Mouse (Mus musculus): ENCODE measurements around the gene 9230112D13Rik. TPM values are rescaled to one million over a fixed set of nuclear protein-coding genes. Genes with fewer than 3 reads are reported as not detected.

9230112D13Rik gene
- polyA plus RNA-seq, 1 experiment = not detected

GRCm38 (mm10) chr14:34562393-34562792 is 39.8 kb upstream of the 9230112D13Rik start:
- no peak overlapping the region for H3K4me3 ChIP-seq (replicated peaks; ENCODE audit: extremely low read depth, low read depth, low read length)
- WGBS = 18% methylated on average over 2 of the region's 2 CpGs
- DNase-seq = no peak
- H3K4me1 ChIP-seq (ENCODE audit: control insufficient read depth, insufficient read depth, low read length) = no peaks in the 10 kb centered on the region
- TF ChIP-seq CTCF (IDR thresholded peaks at IDR 0.05; ENCODE audit: insufficient read depth, low read length) (no peak), POLR2A (IDR thresholded peaks at IDR 0.05; ENCODE audit: borderline replicate concordance, extremely low read depth, low read depth, low read length) (no peak)

- no peak for DNase-seq
- no peak overlapping the region for H3K4me3 ChIP-seq (replicated peaks; ENCODE audit: extremely low read depth, low read depth, low read length)
- TF ChIP-seq CTCF (IDR thresholded peaks at IDR 0.05; ENCODE audit: insufficient read depth, low read length) = no peak
- TF ChIP-seq POLR2A (IDR thresholded peaks at IDR 0.05; ENCODE audit: borderline replicate concordance, extremely low read depth, low read depth, low read length) = no peak
- 80% methylated on average over 8 of the region's 8 CpGs for WGBS
- H3K4me1 ChIP-seq (ENCODE audit: control insufficient read depth, insufficient read depth, low read length) = no peaks in the 10 kb centered on the region
Observed at GRCm38 (mm10) chr14:34561647-34562046, 39.0 kb upstream of the 9230112D13Rik start.

DNA sequence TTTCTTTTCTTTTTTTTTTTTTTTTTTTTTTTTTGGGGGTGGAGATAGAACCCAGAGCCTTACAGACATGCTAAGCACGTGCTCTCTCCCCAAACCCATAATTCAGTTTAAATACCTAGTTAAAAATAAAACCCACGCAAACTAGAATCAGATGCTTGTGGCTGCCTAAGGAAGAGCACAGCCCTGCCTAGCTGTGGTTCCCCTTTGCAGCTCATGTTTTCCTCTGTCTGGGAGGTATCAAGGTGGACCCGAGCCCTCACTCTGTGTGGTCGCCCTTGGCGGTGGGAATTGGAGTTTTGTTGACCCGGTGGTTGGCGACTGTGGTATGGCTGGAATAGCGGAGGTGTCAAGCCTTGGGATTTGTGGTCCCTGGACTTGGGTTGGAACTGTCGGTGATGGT is 36.3 kb upstream of the 9230112D13Rik start:
- WGBS = 84% methylated on average over 9 of the region's 9 CpGs
- Histone ChIP-seq H3K4me3 (replicated peaks; ENCODE audit: extremely low read depth, low read depth, low read length) (no peak overlapping the region), H3K4me1 (ENCODE audit: control insufficient read depth, insufficient read depth, low read length) (no peaks in the 10 kb centered on the region)
- no peak for DNase-seq
- TF ChIP-seq CTCF (IDR thresholded peaks at IDR 0.05; ENCODE audit: insufficient read depth, low read length) (no peak), POLR2A (IDR thresholded peaks at IDR 0.05; ENCODE audit: borderline replicate concordance, extremely low read depth, low read depth, low read length) (no peak)

DNA sequence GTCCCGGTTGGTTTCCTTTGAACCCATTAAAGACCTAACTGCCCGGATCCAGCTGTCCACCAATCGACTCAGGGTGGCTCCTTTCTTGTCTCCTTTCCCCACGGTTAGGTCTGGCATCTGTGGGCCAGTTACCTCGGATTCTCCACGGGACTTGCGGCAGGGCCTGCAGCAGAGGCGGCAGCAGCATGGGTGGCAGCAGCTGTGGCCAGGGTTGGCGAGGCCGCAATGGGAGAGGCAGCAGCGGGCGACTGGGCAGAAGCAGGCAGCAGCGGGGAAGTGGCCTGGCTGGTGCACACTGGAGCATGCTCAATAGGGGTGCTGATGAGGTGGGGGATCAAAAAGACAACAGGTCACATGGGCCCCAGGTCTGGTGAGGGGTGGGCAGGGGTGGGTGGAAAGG is 32.6 kb upstream of the 9230112D13Rik start:
- WGBS = 73% methylated on average over 13 of the region's 13 CpGs
- Histone ChIP-seq H3K4me3 (replicated peaks; ENCODE audit: extremely low read depth, low read depth, low read length) (no peak overlapping the region), H3K4me1 (ENCODE audit: control insufficient read depth, insufficient read depth, low read length) (no peaks in the 10 kb centered on the region)
- DNase-seq = no peak
- TF ChIP-seq CTCF (IDR thresholded peaks at IDR 0.05; ENCODE audit: insufficient read depth, low read length) (no peak), POLR2A (IDR thresholded peaks at IDR 0.05; ENCODE audit: borderline replicate concordance, extremely low read depth, low read depth, low read length) (no peak)

DNA sequence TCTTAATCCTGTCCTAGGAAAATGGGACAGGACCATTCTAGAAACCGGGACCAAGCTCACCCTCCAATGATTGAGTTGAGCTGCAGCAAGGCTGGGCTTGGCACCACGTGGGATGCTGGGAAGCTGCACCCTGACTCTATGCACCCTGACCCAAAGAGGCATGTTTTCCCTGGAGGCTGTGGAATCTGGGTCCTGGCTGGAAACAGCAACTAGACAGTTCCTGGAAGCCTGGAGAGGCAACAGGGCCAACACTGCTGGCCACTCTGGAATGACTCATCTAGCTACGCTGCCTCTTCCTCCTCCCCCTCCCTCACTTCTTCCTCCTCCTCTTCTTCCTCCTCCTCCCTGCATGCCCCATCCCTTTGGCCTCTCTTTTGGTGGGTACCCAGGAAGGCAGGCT is 31.4 kb upstream of the 9230112D13Rik start:
- H3K4me1 ChIP-seq (ENCODE audit: control insufficient read depth, insufficient read depth, low read length) = no peaks in the 10 kb centered on the region
- no peak overlapping the region for H3K4me3 ChIP-seq (replicated peaks; ENCODE audit: extremely low read depth, low read depth, low read length)
- no peak for TF ChIP-seq POLR2A (IDR thresholded peaks at IDR 0.05; ENCODE audit: borderline replicate concordance, extremely low read depth, low read depth, low read length)
- TF ChIP-seq CTCF (IDR thresholded peaks at IDR 0.05; ENCODE audit: insufficient read depth, low read length) = no peak
- WGBS = 43% methylated on average over 3 of the region's 3 CpGs
- DNase-seq = no peak

DNA sequence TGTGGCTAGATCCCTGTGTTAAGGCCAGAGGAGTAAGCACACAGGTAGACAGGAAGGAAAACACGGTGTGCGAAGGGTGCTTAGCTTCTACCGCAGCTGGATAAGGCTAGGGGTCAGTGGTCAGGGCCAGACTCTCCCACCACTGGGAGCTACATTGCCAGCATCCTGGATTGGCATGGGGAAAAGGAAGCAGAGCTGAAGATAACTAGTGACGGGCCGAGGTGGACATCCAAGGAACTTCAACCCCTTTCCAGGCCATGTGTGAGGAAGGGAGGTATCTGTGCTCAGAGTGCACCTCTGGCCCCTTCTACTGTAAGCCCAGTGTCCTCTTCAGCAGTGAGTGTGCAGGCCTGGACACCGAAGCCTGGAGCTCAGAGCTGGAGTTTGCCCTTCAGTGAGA is 30.9 kb upstream of the 9230112D13Rik start:
- H3K4me1 ChIP-seq (ENCODE audit: control insufficient read depth, insufficient read depth, low read length) = no peaks in the 10 kb centered on the region
- DNase-seq = no peak
- WGBS = 74% methylated on average over 6 of the region's 6 CpGs
- H3K4me3 ChIP-seq (replicated peaks; ENCODE audit: extremely low read depth, low read depth, low read length) = no peak overlapping the region
- TF ChIP-seq POLR2A (IDR thresholded peaks at IDR 0.05; ENCODE audit: borderline replicate concordance, extremely low read depth, low read depth, low read length) (no peak), CTCF (IDR thresholded peaks at IDR 0.05; ENCODE audit: insufficient read depth, low read length) (no peak)

DNA sequence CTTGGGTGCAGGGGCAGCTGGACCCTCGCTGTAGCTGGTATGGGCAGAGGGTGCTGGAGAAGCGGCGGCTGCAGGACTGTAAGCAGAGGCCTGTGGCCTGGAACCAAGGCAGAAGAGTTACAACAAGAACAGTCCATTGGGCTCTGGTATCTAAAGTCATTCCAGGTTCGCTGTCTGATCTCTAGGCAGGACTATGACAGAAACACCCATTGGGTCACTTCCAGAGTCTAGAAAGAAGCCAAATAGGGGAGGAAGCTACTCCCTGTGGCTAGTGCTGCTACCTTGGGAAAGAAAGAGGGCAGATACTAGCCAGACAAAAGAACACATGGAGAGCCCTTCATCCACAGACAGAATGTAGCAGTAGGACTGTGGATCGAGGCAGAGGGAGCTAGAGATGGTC is 29.6 kb upstream of the 9230112D13Rik start:
- no peak overlapping the region for H3K4me3 ChIP-seq (replicated peaks; ENCODE audit: extremely low read depth, low read depth, low read length)
- no peak for DNase-seq
- TF ChIP-seq CTCF (IDR thresholded peaks at IDR 0.05; ENCODE audit: insufficient read depth, low read length) (no peak), POLR2A (IDR thresholded peaks at IDR 0.05; ENCODE audit: borderline replicate concordance, extremely low read depth, low read depth, low read length) (no peak)
- H3K4me1 ChIP-seq (ENCODE audit: control insufficient read depth, insufficient read depth, low read length) = no peaks in the 10 kb centered on the region
- WGBS = 87% methylated on average over 5 of the region's 5 CpGs

DNA sequence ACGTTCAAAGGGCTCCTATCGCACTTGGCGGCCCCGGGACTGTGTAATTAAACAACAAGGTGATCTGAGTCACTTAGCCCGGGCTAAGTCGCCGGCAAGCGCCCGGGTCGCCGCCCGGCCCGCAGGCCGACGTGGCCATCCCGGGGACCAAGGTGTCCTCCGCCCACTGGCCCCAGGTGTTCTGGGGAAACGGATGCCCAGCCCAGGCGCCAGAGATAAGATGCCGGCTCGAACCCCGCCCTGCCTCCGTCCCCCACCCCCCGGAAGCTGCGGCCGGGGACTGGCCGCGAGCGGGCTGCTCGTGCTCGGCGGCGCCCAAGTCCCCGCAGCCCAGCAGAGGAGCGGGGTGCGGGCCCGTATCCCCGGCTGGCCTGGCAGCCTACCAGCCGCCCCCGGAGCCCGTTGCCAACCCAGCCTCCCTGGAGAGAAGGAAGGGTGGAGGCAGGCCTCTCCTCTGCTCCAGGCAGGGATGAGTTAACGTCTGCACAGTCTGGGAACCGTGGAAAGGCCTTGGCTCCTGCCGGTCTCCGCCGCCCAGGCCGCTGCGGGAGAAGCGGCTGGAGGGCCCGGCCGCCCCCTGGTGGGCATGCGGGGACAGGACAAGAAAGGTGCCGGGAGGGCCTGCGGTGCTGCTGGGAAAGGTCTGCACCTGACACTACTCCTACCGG is 26.5 kb upstream of the 9230112D13Rik start:
- Histone ChIP-seq H3K4me3 (replicated peaks; ENCODE audit: extremely low read depth, low read depth, low read length) (peak overlapping the region; percentile 65), H3K4me1 (ENCODE audit: control insufficient read depth, insufficient read depth, low read length) (no peaks in the 10 kb centered on the region)
- WGBS = under 1% methylated on average over 55 of the region's 55 CpGs
- peak; percentile 47 for TF ChIP-seq CTCF (IDR thresholded peaks at IDR 0.05; ENCODE audit: insufficient read depth, low read length)
- no peak for TF ChIP-seq POLR2A (IDR thresholded peaks at IDR 0.05; ENCODE audit: borderline replicate concordance, extremely low read depth, low read depth, low read length)
- peak; percentile 75 for DNase-seq

GRCm38 (mm10) chr14:34548391-34549001 is 25.9 kb upstream of the 9230112D13Rik start:
- peak; percentile 65 for DNase-seq
- Histone ChIP-seq H3K4me1 (ENCODE audit: control insufficient read depth, insufficient read depth, low read length) (no peaks in the 10 kb centered on the region), H3K4me3 (replicated peaks; ENCODE audit: extremely low read depth, low read depth, low read length) (peak overlapping the region; percentile 60)
- 3% methylated on average over 27 of the region's 27 CpGs for WGBS
- no peak for TF ChIP-seq POLR2A (IDR thresholded peaks at IDR 0.05; ENCODE audit: borderline replicate concordance, extremely low read depth, low read depth, low read length)
- no peak for TF ChIP-seq CTCF (IDR thresholded peaks at IDR 0.05; ENCODE audit: insufficient read depth, low read length)

DNA sequence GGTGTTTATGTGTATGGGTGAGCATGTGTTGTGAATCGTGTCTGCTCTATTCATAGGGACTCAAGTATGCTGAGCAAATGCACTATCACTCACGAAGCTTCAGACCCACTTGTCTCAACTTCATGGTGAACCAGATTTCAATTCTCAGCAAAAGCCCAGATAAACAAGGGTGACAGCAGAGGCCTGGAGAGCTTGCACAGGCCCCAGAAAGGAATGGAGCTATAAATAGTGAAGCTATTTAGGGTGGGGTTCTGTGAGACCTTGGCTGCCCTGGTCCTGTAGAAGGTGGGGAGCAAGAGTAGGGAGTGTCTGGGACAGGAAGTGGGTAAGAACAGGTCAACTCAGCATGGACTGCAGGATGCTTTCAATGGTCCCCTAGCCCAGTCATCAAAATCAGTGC is 21.9 kb upstream of the 9230112D13Rik start:
- no peak for DNase-seq
- no peak for TF ChIP-seq POLR2A (IDR thresholded peaks at IDR 0.05; ENCODE audit: borderline replicate concordance, extremely low read depth, low read depth, low read length)
- no peak for TF ChIP-seq CTCF (IDR thresholded peaks at IDR 0.05; ENCODE audit: insufficient read depth, low read length)
- WGBS = 64% methylated on average over 2 of the region's 2 CpGs
- Histone ChIP-seq H3K4me1 (ENCODE audit: control insufficient read depth, insufficient read depth, low read length) (no peaks in the 10 kb centered on the region), H3K4me3 (replicated peaks; ENCODE audit: extremely low read depth, low read depth, low read length) (no peak overlapping the region)

All from lung, adult 2 months (tissue).